Mouse (Mus musculus) lung, embryonic 14.5 days (tissue): Measurements from ENCODE around the gene Brat1. TPM values are rescaled to one million over a fixed set of nuclear protein-coding genes. Genes with fewer than 3 reads are reported as not detected.

ENCODE experiments used
- ATAC-seq: fragments of 200-750 bp; cut with Nextera tagmentation; 2 replicates; pipeline ENCODE4 v1.8.0; 2017; ENCODE audit warnings: mild to moderate bottlenecking, moderate TSS enrichment, moderate library complexity; ENCODE audit not compliant: insufficient read depth
- DNase-seq: peaks from one replicate; pipeline ENCODE4 v3.0.0-alpha.2; 2015
- H3K27ac ChIP-seq: fragments of 300-500 bp; sonication (generic); 2 replicates; pipeline ENCODE4 v1.5.1; 2014; ENCODE audit warnings: low read depth, mild to moderate bottlenecking, moderate library complexity
- H3K27me3 ChIP-seq: fragments of 300-500 bp; sonication (generic); 2 replicates; pipeline ENCODE4 v1.6.1; 2014; ENCODE audit warnings: low read length, control low read depth; ENCODE audit not compliant: insufficient read depth
- H3K36me3 ChIP-seq: fragments of 300-500 bp; sonication (generic); 2 replicates; pipeline ENCODE4 v1.6.1; 2014; ENCODE audit warnings: control low read depth; ENCODE audit not compliant: insufficient read depth
- H3K4me1 ChIP-seq: fragments of 300-500 bp; sonication (generic); 2 replicates; pipeline ENCODE4 v1.6.1; 2014; ENCODE audit warnings: antibody characterized with exemption, control low read depth; ENCODE audit not compliant: insufficient read depth
- H3K4me2 ChIP-seq: fragments of 300-500 bp; sonication (generic); 2 replicates; pipeline ENCODE4 v1.6.1; 2014; ENCODE audit warnings: mild to moderate bottlenecking
- H3K4me3 ChIP-seq: fragments of 300-500 bp; sonication (generic); 2 replicates; pipeline ENCODE4 v1.5.1; 2014; ENCODE audit warnings: low read depth, low read length
- H3K9ac ChIP-seq: fragments of 300-500 bp; sonication (generic); 2 replicates; pipeline ENCODE4 v1.6.1; 2014
- H3K9me3 ChIP-seq: fragments of 300-500 bp; sonication (generic); 2 replicates; pipeline ENCODE4 v1.6.1; 2016; ENCODE audit warnings: low read depth, low read length, control low read depth
- CTCF ChIP-seq: IDR thresholded peaks from 2 replicates; pipeline ENCODE4 v1.5.1; 2016; ENCODE audit warnings: antibody characterized with exemption, low read depth
- WGBS: fragments of 180-500 bp; shearing (Covaris S2); extraction: QIAGEN DNeasy Blood & Tissue Kit; methylation state at CpG from one replicate; pipeline ENCODE4 v1.1.7; 2014; 5-methylcytosine and 5-hydroxymethylcytosine counted together
- polyA plus RNA-seq: library from polyadenylated mRNA; unstranded; fragments of >200 nt; fragmentation: Nextera tagmentation; extraction: Ambion mirVana; gene quantifications from 2 replicates; pipeline ENCODE4 v1.2.1, GENCODE M21; 2014

The Brat1 gene
- polyA plus RNA-seq, 1 experiment from 2014 or later, result 21.2 TPM

- no peaks in the 10 kb centered on the region for H3K27me3 ChIP-seq
Observed at GRCm38 (mm10) chr5:140701661-140702060, 3.1 kb upstream of the Brat1 start.

GRCm38 (mm10) chr5:140702103-140702513 lies 2.7 kb upstream of the Brat1 start, which contains the start of gene Iqce:
Iqce (minus strand) TSS chr5:140702378.
- Histone ChIP-seq H3K9ac (peak within 1 kb of the TSS; percentile 68), H3K4me3 (peak within 1 kb of the TSS; percentile 74), H3K36me3 (peaks cover 12% of the 10 kb centered on the region; the same call in 1 of the 2 replicates), H3K27ac (peak within 1 kb of the TSS; percentile 60), H3K9me3 (no peaks in the 10 kb centered on the region), H3K27me3 (no peaks in the 10 kb centered on the region), H3K4me1 (peaks cover 8% of the 10 kb centered on the region; the same call in 1 of the 2 replicates), H3K4me2 (peak within 1 kb of the TSS; percentile 82)
- TF ChIP-seq CTCF, result no peak
- ATAC-seq (peak; percentile 63), DNase-seq (peak; percentile 98)
- WGBS, result under 1% methylated on average over 33 of the region's 33 CpGs

More at GRCm38 (mm10) chr5:140701661-140702060, 3.1 kb upstream of the Brat1 start:
- peak; percentile 5; the same call in 1 of the 2 replicates for ATAC-seq
- Histone ChIP-seq H3K9me3 (no peaks in the 10 kb centered on the region), H3K4me1 (peaks cover 8% of the 10 kb centered on the region; the same call in 1 of the 2 replicates), H3K4me3 (peak overlapping the region; percentile 74), H3K4me2 (peak overlapping the region; percentile 82), H3K9ac (peak overlapping the region; percentile 68), H3K36me3 (peaks cover 16% of the 10 kb centered on the region), H3K27ac (peak overlapping the region; percentile 60)
- under 1% methylated on average over 25 of the region's 25 CpGs for WGBS
- no peak for TF ChIP-seq CTCF
- no peak for DNase-seq

- H3K27ac ChIP-seq, result peak overlapping the region; percentile 60
- no peaks in the 10 kb centered on the region for H3K27me3 ChIP-seq
- 0 out of 2 replicates have a peak, but pooled peaks cover 6% of the 10 kb centered on the region for H3K36me3 ChIP-seq
- H3K4me2 ChIP-seq, result peak overlapping the region; percentile 82
- WGBS, result 55% methylated on average over 19 of the region's 19 CpGs
- DNase-seq (peak; percentile 18), ATAC-seq (no peak)
- peaks cover 8% of the 10 kb centered on the region; the same call in 1 of the 2 replicates for H3K4me1 ChIP-seq
- no peaks in the 10 kb centered on the region for H3K9me3 ChIP-seq
- H3K4me3 ChIP-seq, result peak overlapping the region; percentile 74
- TF ChIP-seq CTCF, result no peak
- peak overlapping the region; percentile 68 for H3K9ac ChIP-seq
Observed at GRCm38 (mm10) chr5:140702618-140703175, 2.1 kb upstream of the Brat1 start.

- DNase-seq (peak; percentile 2), ATAC-seq (no peak; the same call in 1 of the 2 replicates)
- no peaks in the 10 kb centered on the region for H3K9me3 ChIP-seq
- peak overlapping the region; percentile 75 for H3K4me2 ChIP-seq
- no peaks in the 10 kb centered on the region for H3K27me3 ChIP-seq
- peak overlapping the region; percentile 87 for H3K27ac ChIP-seq
- 0 out of 2 replicates have a peak overlapping the region, but pooled peaks have one; percentile 40 for H3K9ac ChIP-seq
- no peak for TF ChIP-seq CTCF
- peak overlapping the region; percentile 62 for H3K4me3 ChIP-seq
- no peaks in the 10 kb centered on the region; the same call in 1 of the 2 replicates for H3K36me3 ChIP-seq
- 35% methylated on average over 17 of the region's 17 CpGs for WGBS
- H3K4me1 ChIP-seq, result peaks cover 8% of the 10 kb centered on the region; the same call in 1 of the 2 replicates
Observed at GRCm38 (mm10) chr5:140703480-140704377, 1.1 kb upstream of the Brat1 start.

DNA sequence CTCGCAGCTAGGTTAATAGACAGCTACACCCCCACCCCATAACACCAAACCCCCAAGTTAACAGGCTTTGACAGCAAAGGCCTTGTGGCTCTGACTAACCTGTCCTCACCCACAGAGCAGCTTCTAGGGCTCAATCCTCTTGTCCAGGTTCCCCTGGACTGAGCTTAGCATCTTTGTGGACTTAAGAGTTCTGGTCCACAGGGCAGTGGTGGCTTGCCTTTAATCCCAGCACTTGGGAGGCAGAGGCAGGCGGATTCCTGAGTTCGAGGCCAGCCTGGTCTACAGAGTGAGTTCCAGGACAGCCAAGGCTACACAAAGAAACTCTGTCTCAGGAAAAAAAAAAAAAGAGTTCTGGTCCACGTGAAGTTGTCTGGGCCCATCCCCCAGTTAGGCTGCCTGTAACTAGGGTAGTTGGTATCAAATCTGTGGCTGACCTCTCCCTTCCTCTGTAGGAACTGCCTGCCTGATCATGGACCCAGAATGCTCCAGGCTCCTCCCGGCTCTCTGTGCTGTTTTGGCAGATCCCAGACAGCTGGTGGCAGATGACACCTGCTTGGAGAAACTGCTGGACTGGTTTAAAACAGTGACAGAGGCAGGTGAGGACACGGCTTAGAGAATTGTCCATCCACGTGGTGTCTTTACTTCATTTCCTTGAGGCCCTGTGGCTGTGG lies 825 bp downstream of the Brat1 start:
- peak overlapping the region; percentile 75 for H3K4me2 ChIP-seq
- H3K27me3 ChIP-seq, result no peaks in the 10 kb centered on the region
- TF ChIP-seq CTCF, result no peak
- DNase-seq (no peak), ATAC-seq (no peak)
- H3K9ac ChIP-seq, result peak overlapping the region; percentile 74
- H3K4me1 ChIP-seq, result peaks cover 8% of the 10 kb centered on the region; the same call in 1 of the 2 replicates
- peaks cover 10% of the 10 kb centered on the region for H3K36me3 ChIP-seq
- no peaks in the 10 kb centered on the region for H3K9me3 ChIP-seq
- H3K4me3 ChIP-seq, result peak overlapping the region; percentile 62
- H3K27ac ChIP-seq, result peak overlapping the region; percentile 81
- WGBS, result 54% methylated on average over 7 of the region's 7 CpGs

DNA sequence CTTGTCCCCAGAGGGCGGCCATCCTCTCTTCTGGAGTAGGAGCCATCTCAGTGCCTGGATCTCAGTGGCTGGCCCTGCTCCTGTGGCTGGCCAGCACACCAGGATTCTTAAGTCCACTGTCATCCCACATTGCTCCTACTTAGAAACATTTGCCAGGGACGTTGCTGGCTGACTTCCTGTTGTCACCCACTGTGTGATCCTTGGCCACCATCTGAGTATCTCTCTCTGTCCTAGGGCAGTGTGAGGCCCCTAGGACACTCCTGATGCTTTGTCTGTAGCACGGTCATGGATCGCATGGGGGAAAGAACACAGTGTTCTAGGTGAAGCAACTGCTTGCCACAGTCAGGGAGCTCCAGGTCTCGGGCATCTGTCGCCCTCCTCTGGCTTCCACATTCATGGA lies 5.5 kb downstream of the Brat1 start:
- H3K9me3 ChIP-seq, result no peaks in the 10 kb centered on the region
- no peaks in the 10 kb centered on the region for H3K4me1 ChIP-seq
- no peak overlapping the region for H3K4me3 ChIP-seq
- no peak overlapping the region for H3K27ac ChIP-seq
- H3K9ac ChIP-seq, result no peak overlapping the region
- H3K36me3 ChIP-seq, result peaks cover 56% of the 10 kb centered on the region
- H3K27me3 ChIP-seq, result no peaks in the 10 kb centered on the region
- 86% methylated on average over 6 of the region's 6 CpGs for WGBS
- DNase-seq (no peak), ATAC-seq (no peak)
- no peak overlapping the region for H3K4me2 ChIP-seq
- no peak for TF ChIP-seq CTCF
